Mouse (Mus musculus) bone marrow macrophage, adult 2 months (primary cell): ENCODE measurements around the gene Wdr45.

Source experiments
- CTCF ChIP-seq: IDR thresholded peaks from 2 replicates; pipeline ENCODE4 v1.5.1; 2012; ENCODE audit warnings: low read depth, mild to moderate bottlenecking, low read length, moderate library complexity
- POLR2A ChIP-seq: IDR thresholded peaks from 2 replicates; pipeline ENCODE4 v1.6.1; 2012; ENCODE audit warnings: mild to moderate bottlenecking, low read depth, low read length, borderline replicate concordance

GRCm38 (mm10) chrX:7772766-7773165 lies 58.6 kb downstream of the Wdr45 start:
- TF ChIP-seq CTCF, result no peak
- no peak for TF ChIP-seq POLR2A
